Mouse (Mus musculus) T-helper 2 cell (primary cell): ENCODE data around the gene Edem3.
"Not testable (repeated sequence)": the region's sequence is repeated elsewhere in the genome, so short reads cannot be mapped to it uniquely, and the experiment has no call there.

ENCODE experiments used
- in situ Hi-C: fragments of 300-600 bp; cut with MboI, MseI; formaldehyde crosslinking; loops from one replicate; pipeline ENCODE4 v1.15.1; 2025; ENCODE audit warnings: high pct_unique_total_duplicates

The Edem3 gene

DNA sequence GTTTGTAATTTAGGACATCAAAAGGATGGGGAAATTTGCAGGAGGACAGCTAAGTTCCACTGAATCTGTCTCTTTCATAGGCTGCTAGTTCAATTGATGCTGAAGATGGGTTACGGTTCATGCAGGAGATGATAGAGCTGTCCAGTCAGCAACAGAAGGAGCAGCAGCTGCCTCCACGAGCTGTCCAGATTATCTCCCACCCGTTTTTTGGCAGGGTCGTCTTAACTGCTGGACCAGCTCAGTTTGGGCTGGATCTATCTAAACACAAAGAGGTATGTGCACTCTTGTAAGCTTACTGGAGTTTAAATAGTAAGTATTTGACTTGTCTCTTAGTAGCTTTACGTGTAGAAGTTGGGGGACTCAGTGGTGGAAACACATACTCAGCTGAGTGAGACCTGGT is 52.1 kb downstream of the Edem3 start:
- in situ Hi-C loops = no loop called here

DNA sequence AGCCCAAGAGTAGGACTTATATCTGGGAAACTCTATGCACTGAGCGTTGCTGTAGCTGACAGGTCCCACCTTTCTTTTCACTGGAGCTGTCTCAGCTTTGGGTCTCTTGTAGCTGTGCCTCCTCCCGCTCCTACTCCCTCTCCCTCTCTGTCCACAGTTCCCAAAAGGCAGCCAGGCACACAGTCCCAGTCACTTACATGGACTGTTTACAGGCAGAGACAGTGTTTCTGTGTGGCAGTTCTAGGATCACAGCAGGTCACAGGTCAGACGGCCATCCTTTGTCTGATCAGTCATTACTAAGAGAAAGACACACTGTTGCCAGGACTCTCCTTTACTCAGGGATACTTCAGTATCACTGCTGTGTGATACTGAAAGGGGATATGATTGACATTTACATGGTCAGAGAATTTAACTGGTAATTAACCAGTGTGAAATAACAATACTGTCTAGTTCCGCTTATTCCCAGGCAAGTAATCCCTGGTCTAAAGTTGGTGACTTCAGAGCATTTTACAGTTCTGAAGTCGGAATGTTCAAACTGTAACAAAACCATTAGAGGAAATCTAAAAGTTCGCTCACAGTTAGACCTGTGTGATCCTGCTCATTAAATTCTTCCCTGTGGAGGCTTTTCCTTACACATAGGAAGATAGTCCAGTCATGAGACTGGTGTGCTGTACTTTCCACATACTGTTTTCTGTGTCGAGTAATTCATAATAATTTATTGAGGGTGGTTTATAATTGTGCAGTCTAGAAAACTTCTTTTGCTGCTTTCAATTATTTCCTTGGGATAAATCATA is 55.7 kb downstream of the Edem3 start:
- in situ Hi-C loops = no loop called here

DNA sequence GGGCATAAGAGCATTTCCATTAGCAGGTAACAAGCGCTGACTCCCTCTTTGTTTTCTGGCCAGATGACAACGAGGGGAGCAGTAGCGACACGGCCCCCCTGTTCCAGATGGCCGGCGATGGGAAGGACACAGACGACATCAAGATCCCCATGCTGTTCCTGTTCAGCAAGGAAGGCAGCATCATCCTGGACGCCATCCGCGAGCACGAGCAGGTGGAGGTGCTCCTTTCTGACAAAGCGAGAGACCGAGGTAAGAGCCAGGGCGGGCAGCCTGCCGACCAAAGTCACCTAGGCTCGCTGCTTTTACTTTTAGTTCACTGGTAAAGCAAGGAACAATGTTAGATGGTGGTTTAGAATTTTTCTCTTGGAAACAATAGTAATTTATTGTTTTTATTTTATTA is 56.3 kb downstream of the Edem3 start:
- in situ Hi-C loops = no loop called here

DNA sequence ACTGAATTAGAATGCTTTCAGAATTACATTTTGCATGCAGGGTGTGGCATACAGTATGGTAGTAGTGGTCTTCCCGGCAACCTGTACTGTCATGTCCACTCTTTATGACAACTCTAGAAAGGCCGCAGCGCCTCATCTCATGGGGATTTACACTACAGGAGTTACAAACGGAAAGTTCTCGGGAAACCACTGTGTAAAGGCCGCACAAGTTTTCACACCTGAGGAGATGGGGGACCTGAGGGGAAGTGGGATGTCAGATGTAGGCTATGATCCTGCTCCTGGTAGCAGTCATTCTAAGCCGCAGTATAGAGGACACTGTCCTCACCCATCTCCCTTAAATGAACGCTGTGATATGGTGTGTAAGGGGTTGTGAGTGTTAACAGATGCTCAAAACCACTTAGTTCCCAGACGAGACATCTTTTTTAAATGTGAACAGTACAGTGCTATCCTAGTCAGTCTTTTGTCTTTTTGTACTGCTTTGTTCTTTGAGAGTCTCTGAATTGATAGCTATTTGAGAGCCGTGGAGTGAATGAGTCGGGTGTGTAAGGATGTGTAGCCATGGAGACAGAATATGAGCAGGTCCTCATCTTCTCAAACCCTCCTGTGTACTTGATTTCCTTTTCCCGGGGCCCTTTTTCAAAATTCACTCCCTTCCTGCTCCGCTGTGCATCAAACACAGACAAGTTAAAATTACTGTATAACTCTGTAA is 57.0 kb downstream of the Edem3 start:
- in situ Hi-C loops = no loop called here

DNA sequence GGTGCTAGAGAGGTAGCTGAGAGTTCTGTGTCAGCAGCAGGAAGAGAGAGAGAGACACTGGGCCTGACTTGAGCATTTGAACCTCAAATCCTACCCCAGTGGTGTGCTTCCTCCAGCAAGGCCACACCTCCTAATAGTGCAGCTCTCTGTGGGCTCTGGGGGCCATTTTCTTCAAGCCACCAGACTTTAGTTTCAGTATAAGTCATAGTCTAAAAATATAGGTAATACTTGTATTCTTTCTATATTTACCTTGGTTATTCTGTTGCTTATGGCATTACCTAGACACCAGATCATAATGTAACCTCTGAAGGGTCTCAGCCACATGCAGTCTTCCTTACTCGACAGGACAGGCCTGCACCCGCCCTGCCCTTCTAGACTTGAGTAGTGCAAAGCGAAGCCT is 60.9 kb downstream of the Edem3 start:
- in situ Hi-C loops = no loop called here

DNA sequence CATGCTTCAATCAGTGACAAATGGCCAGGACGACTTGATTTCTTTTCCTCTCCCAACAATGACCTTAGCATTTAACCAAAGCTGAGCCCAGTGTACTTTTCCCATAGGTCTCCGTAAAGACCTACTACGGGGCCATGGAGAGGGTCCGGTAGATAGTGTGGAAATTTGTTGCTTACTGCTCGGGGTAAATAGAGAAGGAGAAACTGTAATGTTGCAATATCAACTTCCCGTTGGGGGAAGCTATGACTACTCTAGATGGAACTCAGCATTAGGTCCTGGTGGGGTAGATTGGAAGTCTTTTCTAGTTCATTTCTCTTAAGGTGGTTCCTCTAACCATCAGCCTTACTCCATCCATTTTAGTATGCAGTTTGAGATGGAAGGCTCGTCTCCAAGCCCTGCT is 64.0 kb downstream of the Edem3 start:
- in situ Hi-C loops = no loop called here

DNA sequence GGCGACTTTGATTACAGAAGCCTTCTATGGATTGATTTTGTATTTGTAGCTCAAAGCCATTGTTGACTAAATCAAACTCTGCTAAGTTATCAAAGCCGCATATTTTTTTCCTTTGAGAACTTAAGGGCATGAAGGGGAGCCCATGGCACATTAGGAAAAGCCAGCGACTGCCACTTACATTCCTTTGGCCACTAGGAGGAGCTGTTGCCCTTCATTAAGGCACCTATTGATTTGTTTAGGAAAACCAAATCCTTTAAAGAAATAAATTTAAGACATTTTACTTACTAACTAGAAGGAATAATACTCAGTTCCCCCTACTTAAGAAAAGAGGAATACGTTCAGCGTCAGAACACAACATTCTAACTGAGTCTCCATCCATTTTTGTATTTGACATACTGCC is 65.3 kb downstream of the Edem3 start:
- in situ Hi-C loops = loop anchor here (5.0 kb wide), 1 partner anchor 472 kb away; no protein-coding TSS in a partner anchor

DNA sequence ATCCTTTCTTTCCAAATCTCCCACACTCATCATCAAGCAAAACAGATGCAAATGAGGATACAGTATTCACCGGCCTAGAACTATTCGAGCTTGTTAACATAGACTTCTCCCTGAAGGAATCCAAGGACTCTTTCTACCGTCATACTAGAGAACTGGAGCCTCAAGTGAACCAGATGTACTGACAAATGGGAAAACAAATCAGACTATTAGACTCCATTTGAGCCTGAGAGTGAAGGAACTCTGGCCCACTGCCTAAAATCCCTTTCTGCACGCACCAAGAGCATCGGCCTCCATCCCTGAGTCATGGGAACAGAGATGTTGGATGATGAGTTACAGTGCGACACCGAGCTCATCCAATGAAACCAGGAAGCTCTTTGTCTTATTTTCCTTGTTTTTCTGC is 69.9 kb downstream of the Edem3 start:
- in situ Hi-C loops = no loop called here

DNA sequence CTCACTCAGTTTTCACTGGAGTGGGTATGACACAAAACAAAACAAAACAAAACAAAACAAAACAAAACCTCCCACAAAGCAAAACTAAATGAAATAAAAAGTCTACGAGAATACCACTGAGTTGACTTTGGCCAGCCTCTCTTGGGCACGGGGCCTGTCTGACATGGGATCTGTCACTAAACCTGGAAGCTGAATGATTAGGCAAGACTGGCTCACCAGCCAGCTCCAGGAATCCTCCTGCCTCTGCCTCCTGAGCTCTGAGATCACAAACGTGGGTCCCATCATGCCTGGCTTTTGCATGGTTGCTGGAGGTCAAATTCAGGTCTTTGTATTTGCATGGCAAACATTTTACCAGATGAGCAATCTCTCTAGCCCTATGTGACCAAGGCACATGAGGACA is 76.6 kb downstream of the Edem3 start:
- in situ Hi-C loops = loop anchor here (10.0 kb wide), 1 partner anchor 53 kb away; no protein-coding TSS in a partner anchor

DNA sequence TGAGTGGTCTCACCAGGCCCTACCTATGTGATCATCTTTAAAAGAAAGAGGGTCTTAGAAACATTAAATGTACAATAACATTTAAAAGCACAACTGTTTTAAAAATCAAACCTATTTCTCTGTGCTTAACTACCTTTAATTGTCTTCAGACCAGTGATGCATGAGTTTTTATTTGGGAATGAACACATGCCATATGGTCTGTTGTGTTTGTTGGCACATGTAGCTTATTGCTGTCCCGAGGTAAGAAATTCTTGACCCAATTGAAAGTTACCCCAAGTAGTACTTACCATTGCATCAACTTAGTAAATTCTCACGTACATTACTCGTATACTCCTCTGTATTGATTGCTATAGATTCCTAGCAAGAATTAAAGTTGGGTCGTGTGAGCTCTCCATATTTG is 80.1 kb downstream of the Edem3 start:
- in situ Hi-C loops = loop anchor here (10.0 kb wide), 1 partner anchor 50 kb away; no protein-coding TSS in a partner anchor

DNA sequence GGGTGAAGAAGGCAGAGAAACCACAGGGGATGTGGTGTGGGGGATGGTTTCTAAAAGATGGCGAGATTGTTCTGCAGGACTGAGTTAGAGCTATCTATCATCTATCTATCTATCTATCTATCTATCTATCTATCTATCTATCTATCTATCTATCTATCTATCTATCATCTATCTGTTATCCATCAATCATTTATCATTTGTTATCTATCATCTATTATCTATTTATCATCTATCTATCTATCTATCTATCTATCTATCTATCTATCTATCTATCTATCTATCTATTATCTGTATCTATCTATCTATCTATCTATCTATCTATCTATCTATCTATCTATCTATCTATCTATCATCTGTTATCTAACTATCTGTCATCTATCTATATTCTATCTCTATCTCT is 85.2 kb downstream of the Edem3 start:
- in situ Hi-C loops = not testable (repeated sequence)

DNA sequence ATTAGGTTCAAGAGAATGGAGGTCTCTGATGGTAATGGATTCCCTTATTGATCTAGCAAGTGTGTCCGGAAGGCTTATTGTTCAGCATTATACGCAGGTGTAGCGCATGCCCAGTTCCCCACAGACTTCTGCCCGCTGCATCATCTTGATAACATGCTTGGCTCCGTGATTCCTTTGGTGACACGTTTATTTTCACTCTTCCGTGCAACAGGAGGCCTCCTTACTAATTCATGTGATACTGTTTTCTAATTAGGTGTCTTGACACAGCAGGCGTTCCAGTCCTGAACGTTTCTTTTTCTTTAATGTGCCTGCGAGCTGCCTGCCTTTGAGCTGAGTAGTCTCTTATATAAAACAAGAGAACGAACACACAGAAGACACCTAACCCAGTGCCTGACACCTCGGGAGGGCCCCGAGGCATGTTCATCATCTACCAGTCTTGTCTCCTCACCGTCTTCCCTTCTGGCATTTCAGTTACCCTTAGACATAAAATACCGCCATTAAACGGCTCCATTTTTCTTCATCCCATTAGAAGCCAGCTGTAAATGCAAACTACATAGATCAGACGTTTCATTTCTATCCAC is 90.2 kb downstream of the Edem3 start:
- in situ Hi-C loops = no loop called here

DNA sequence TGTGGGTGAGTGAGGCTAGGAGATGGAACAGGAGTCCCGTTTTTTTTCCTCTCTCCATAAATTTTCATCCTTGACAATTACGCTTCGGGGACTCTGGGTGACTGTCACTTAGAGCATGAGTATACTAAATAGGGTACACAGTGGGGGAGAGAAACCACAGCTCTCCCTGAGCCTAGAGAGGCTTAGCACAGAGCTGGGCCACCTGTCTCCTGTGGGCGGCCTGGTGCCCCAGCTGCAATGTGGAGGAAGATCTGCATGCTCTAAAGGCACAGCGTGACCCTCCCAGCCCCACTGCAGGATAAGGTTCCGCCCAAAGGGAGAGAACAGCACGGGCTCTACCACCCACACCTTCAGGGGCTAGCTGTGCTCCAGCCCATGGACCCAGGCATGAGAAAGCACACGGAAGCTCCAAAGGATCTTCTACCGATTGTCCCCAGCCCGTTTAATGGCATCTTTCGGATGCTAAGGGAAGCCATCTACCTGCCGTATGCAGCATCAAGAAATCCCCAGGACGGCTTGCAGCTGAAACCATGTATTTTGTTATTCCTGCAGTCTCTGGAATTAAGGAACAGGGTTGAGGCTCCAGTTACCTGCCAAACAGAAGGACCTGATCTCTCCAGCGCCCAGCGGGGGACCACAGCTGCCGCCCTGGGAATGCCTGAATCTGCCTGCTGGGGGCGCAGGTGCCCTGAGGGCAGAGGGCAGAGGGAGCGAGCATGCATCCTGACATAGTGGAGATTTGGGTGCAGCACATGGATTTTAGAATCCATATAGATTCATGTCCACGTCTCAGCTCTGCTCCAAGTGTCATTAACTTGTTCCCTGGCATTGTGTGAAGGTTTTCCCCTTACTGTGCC is 91.0 kb downstream of the Edem3 start:
- in situ Hi-C loops = no loop called here

DNA sequence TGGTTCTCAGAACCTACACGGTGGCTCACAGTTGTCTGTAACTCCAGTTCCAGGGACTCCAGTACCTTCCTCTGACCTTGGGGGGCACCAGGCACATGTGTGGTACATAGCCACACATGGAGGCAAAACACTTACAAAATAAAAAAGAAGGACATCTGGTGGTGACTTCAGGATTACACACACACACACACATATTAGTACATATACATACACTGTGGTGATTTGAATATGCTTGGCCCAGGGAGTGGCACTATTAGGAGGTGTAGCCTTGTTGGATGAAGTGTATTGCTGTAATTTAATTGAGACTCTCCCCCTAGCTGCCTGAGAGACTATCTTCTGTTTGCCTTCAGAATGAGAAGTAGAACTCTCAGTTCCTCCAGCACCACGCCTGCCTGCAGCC is 93.1 kb downstream of the Edem3 start:
- in situ Hi-C loops = no loop called here

DNA sequence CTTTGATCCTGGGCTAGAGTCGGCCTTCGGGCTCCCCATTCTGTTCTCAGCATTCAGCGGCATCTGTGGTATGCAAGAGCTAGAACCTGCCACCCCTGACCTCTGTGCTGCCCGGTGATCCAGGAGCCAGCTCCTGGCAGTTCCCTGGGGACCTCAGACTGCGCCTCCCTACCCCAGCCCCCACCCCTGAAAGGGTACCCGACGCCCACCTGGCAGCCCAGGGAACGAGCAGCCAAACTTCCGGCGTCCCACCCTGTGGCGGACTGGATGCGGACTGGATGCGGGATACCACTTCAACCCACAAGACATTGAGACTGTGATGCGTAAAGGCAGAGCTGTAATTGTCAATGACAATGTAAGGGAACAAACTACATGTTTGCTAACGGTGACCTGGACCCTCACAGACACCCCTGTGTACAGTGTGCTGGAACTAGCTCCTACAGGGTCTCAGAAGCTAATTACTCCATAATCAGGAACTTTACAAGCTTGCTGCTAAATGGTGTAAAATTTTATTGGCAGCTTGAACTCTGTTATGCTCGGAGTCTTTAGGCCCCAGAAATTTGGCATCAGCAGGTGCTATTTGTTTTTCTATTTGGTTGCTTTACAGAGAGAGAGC is 94.9 kb downstream of the Edem3 start:
- in situ Hi-C loops = no loop called here

DNA sequence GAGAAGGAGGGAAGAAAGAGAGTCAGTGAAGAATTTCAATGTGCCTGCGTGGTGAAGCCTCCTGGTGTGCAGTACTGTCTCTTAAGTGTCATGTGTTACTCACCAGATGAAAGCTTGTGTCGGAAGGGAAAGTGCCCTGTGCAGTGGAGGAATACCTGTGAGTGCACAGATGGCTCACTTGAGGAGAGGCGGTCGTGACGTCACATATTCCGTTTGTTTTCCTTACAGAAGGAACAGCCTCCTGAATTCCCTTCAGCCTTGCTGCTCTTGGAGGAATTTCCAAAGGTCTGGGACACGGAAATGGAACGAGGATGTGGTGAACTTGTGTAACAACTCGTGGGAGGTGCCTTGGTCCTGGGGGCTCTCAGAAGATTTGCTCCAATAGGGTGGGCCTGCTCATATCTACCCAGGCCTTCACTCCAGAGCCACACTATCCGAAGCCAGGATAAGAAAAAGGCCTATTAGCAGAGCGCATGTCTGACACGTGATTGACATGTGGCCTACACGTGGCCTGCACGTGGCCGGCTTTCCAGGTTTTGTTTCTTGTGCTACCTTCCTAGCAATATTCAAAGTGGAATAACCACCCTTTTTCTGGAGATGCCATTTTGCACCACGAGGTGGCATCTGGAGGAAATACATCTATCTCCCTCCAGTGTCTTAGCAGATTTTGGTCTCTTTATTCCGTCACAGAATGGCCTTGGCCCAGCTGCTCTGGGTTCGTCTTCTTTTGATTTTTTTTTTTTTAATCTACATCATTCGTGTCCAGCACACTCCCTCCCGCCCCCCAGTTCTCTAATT is 96.1 kb downstream of the Edem3 start:
- in situ Hi-C loops = no loop called here

DNA sequence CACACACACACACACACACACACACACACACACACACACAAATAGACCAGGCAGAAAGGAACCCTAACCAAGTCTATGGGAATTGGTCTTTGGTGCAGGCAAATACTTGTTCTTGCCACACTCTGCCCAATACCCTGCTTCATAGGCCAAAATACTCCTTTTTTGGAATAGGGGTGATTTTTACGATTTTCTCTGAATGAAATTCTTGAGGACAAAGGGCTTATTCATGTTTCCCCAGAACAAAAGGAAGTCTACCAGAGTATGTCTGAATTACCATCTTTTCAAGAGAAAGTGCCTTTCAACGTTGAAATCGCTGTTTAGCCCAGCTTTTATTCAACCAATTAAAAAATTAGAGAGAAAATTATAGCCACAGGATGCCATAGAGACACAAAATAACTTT is 96.8 kb downstream of the Edem3 start:
- in situ Hi-C loops = no loop called here

DNA sequence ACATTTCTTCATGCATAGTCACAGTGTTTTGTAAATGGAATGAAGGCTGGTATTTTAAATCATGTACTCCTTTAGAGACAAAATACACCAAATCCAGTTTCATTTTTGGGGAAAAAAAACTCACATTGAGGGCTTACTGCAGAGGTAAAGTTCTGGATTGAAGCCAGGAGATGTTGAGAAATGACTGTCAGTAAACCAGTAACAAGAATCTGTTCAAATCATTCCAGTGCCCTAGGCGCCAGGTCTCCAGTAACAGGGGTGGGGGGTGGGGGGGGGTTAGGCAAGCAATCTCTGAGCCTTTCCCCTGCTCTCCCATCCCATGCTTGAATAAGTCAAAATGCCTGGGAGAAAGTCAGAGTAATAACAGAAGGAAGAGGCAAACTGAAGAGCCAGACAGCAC is 100.4 kb downstream of the Edem3 start:
- in situ Hi-C loops = no loop called here

DNA sequence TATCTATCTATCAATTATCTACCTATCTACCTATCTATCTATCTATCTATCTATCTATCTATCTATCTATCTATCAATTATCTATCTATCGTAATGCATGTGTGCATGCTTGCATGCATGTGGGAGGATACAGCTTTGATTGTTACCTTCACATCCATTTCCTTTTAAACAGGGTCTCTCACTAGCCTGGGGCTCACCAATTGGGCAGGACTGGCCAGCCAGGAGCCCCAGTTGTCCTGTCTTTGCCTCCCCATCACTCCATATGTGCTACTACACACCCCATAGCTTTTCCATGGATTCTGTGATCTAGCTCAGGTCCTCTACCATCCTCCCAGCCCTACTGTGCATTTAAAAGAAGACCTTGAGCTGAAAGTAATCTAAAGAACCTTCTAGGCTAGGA is 103.3 kb downstream of the Edem3 start:
- in situ Hi-C loops = no loop called here

DNA sequence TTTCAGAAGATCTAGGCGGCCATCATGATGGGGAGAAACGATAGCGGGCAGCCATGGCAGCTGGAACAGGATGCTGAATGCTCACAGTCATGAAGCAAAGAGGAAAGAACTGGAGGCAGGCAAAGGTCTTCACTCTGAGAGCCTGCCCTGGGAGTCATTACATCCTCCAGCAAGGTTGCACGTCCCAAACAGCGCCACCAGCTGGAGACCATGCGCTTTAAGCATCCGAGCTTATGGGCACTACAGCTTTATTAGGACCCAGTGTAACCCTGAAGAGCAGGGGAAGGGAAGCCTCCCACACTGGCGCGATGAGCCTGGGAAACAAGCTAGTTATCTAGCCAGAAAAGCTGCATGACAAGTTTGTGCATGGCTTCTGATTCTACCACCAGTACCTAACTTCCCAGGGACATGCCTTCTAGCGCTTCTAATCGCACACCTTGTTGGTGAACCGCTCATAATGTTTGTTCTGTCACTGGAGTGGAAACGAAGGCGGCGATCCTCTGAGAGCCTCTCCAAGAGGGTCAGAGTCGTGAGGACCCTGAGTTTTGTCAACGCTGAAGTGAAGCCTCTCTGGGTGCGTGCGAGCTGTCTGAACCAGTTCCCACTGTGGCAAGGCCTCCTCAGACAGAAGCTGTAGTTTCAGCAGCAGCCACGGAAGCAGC is 106.3 kb downstream of the Edem3 start:
- in situ Hi-C loops = no loop called here
